Mouse (Mus musculus): ENCODE results near the gene Ufm1. TPM values are rescaled to one million over a fixed set of nuclear protein-coding genes. Genes with fewer than 3 reads are reported as not detected.

The Ufm1 gene
- polyA plus RNA-seq, 1 experiment, result 26.4 TPM

GRCm38 (mm10) chr3:53854831-53855230 is 8.8 kb downstream of the Ufm1 start:
- 91% methylated on average over 3 of the region's 3 CpGs for WGBS
- no peak for TF ChIP-seq CTCF (conservative IDR thresholded peaks at IDR 0.05; ENCODE audit: insufficient read depth, insufficient read length, low read depth, low read length)
- TF ChIP-seq POLR2A (IDR thresholded peaks at IDR 0.05; ENCODE audit: low read depth, low read length), result no peak
- Histone ChIP-seq H3K27me3 (replicated peaks; ENCODE audit: control insufficient read depth, insufficient read depth, low read length) (no peaks in the 10 kb centered on the region), H3K27ac (ENCODE audit: insufficient read depth, low read depth, low read length) (no peak overlapping the region), H3K36me3 (ENCODE audit: control insufficient read depth, insufficient read depth, low read length) (peaks cover 4% of the 10 kb centered on the region), H3K4me1 (ENCODE audit: control insufficient read depth, insufficient read depth, low read length) (no peaks in the 10 kb centered on the region), H3K4me3 (ENCODE audit: insufficient read depth, low read depth, low read length) (no peak overlapping the region)
- no peak for DNase-seq

GRCm38 (mm10) chr3:53854261-53854660 is 9.4 kb downstream of the Ufm1 start:
- TF ChIP-seq CTCF (conservative IDR thresholded peaks at IDR 0.05; ENCODE audit: insufficient read depth, insufficient read length, low read depth, low read length) (no peak), POLR2A (IDR thresholded peaks at IDR 0.05; ENCODE audit: low read depth, low read length) (no peak)
- WGBS, result 87% methylated on average over 4 of the region's 4 CpGs
- Histone ChIP-seq H3K36me3 (ENCODE audit: control insufficient read depth, insufficient read depth, low read length) (peaks cover 2% of the 10 kb centered on the region; the same call in 1 of the 2 replicates), H3K27me3 (replicated peaks; ENCODE audit: control insufficient read depth, insufficient read depth, low read length) (no peaks in the 10 kb centered on the region), H3K4me1 (ENCODE audit: control insufficient read depth, insufficient read depth, low read length) (no peaks in the 10 kb centered on the region), H3K27ac (ENCODE audit: insufficient read depth, low read depth, low read length) (no peak overlapping the region), H3K4me3 (ENCODE audit: insufficient read depth, low read depth, low read length) (no peak overlapping the region)
- DNase-seq, result no peak

- H3K4me3 ChIP-seq (ENCODE audit: insufficient read depth, low read depth, low read length), result no peak overlapping the region
- no peak overlapping the region for H3K27ac ChIP-seq (ENCODE audit: insufficient read depth, low read depth, low read length)
- WGBS, result 80% methylated on average over 11 of the region's 11 CpGs
- no peaks in the 10 kb centered on the region for H3K4me1 ChIP-seq (ENCODE audit: control insufficient read depth, insufficient read depth, low read length)
- TF ChIP-seq CTCF (conservative IDR thresholded peaks at IDR 0.05; ENCODE audit: insufficient read depth, insufficient read length, low read depth, low read length), result no peak
- no peak for TF ChIP-seq POLR2A (IDR thresholded peaks at IDR 0.05; ENCODE audit: low read depth, low read length)
- no peaks in the 10 kb centered on the region for H3K27me3 ChIP-seq (replicated peaks; ENCODE audit: control insufficient read depth, insufficient read depth, low read length)
- H3K36me3 ChIP-seq (ENCODE audit: control insufficient read depth, insufficient read depth, low read length), result no peaks in the 10 kb centered on the region
- no peak for DNase-seq
These were observed 15.4 kb downstream of the Ufm1 start for GRCm38 (mm10) chr3:53848262-53848661.

- no peak for TF ChIP-seq CTCF (conservative IDR thresholded peaks at IDR 0.05; ENCODE audit: insufficient read depth, insufficient read length, low read depth, low read length)
- TF ChIP-seq POLR2A (IDR thresholded peaks at IDR 0.05; ENCODE audit: low read depth, low read length), result no peak
- Histone ChIP-seq H3K27ac (ENCODE audit: insufficient read depth, low read depth, low read length) (no peak overlapping the region), H3K4me1 (ENCODE audit: control insufficient read depth, insufficient read depth, low read length) (no peaks in the 10 kb centered on the region), H3K27me3 (replicated peaks; ENCODE audit: control insufficient read depth, insufficient read depth, low read length) (no peaks in the 10 kb centered on the region), H3K36me3 (ENCODE audit: control insufficient read depth, insufficient read depth, low read length) (no peaks in the 10 kb centered on the region), H3K4me3 (ENCODE audit: insufficient read depth, low read depth, low read length) (no peak overlapping the region)
- no peak for DNase-seq
- 56% methylated on average over 4 of the region's 4 CpGs for WGBS
These were observed 15.9 kb downstream of the Ufm1 start for GRCm38 (mm10) chr3:53847726-53848125.

- no peak for DNase-seq
- TF ChIP-seq POLR2A (IDR thresholded peaks at IDR 0.05; ENCODE audit: low read depth, low read length), result no peak
- no peaks in the 10 kb centered on the region for H3K4me1 ChIP-seq (ENCODE audit: control insufficient read depth, insufficient read depth, low read length)
- no peaks in the 10 kb centered on the region for H3K36me3 ChIP-seq (ENCODE audit: control insufficient read depth, insufficient read depth, low read length)
- no peak overlapping the region for H3K27ac ChIP-seq (ENCODE audit: insufficient read depth, low read depth, low read length)
- H3K27me3 ChIP-seq (replicated peaks; ENCODE audit: control insufficient read depth, insufficient read depth, low read length), result no peaks in the 10 kb centered on the region
- WGBS, result 68% methylated on average over 7 of the region's 7 CpGs
- no peak overlapping the region for H3K4me3 ChIP-seq (ENCODE audit: insufficient read depth, low read depth, low read length)
These were observed 17.3 kb downstream of the Ufm1 start for GRCm38 (mm10) chr3:53846206-53846928.

- Histone ChIP-seq H3K27me3 (replicated peaks; ENCODE audit: control insufficient read depth, insufficient read depth, low read length) (no peaks in the 10 kb centered on the region), H3K27ac (ENCODE audit: insufficient read depth, low read depth, low read length) (no peak within 1 kb of the TSS), H3K4me1 (ENCODE audit: control insufficient read depth, insufficient read depth, low read length) (no peaks in the 10 kb centered on the region), H3K4me3 (ENCODE audit: insufficient read depth, low read depth, low read length) (no peak within 1 kb of the TSS), H3K36me3 (ENCODE audit: control insufficient read depth, insufficient read depth, low read length) (no peaks in the 10 kb centered on the region)
- WGBS, result 87% methylated on average over 2 of the region's 2 CpGs
- TF ChIP-seq CTCF (conservative IDR thresholded peaks at IDR 0.05; ENCODE audit: insufficient read depth, insufficient read length, low read depth, low read length) (no peak), POLR2A (IDR thresholded peaks at IDR 0.05; ENCODE audit: low read depth, low read length) (no peak)
- no peak for DNase-seq
These were observed 18.8 kb downstream of the Ufm1 start, which contains the start of gene Gm10985 for GRCm38 (mm10) chr3:53844786-53845185. Gm10985 (plus strand) TSS chr3:53845086.

- TF ChIP-seq POLR2A (IDR thresholded peaks at IDR 0.05; ENCODE audit: low read depth, low read length) (no peak), CTCF (conservative IDR thresholded peaks at IDR 0.05; ENCODE audit: insufficient read depth, insufficient read length, low read depth, low read length) (no peak)
- Histone ChIP-seq H3K36me3 (ENCODE audit: control insufficient read depth, insufficient read depth, low read length) (no peaks in the 10 kb centered on the region), H3K27me3 (replicated peaks; ENCODE audit: control insufficient read depth, insufficient read depth, low read length) (no peaks in the 10 kb centered on the region), H3K27ac (ENCODE audit: insufficient read depth, low read depth, low read length) (no peak overlapping the region), H3K4me3 (ENCODE audit: insufficient read depth, low read depth, low read length) (no peak overlapping the region), H3K4me1 (ENCODE audit: control insufficient read depth, insufficient read depth, low read length) (no peaks in the 10 kb centered on the region)
- no peak for DNase-seq
- 81% methylated on average over 2 of the region's 2 CpGs for WGBS
These were observed 29.4 kb downstream of the Ufm1 start for GRCm38 (mm10) chr3:53834238-53834637.
